Mouse (Mus musculus) kidney, embryonic 16.5 days (tissue): ENCODE data around the gene Ncam2. TPM values are rescaled to one million over a fixed set of nuclear protein-coding genes. Genes with fewer than 3 reads are reported as not detected.
"Not testable (repeated sequence)": the region's sequence is repeated elsewhere in the genome, so short reads cannot be mapped to it uniquely, and the experiment has no call there.

Experiments used
- ATAC-seq: fragments of 200-750 bp; cut with Nextera tagmentation; 2 replicates; pipeline ENCODE4 v1.8.0; 2017; ENCODE audit warnings: moderate TSS enrichment; ENCODE audit not compliant: low FRiP score, low TSS enrichment
- H3K27ac ChIP-seq: fragments of 300-500 bp; sonication (generic); 2 replicates; pipeline ENCODE4 v1.5.1; 2014; ENCODE audit warnings: low read length
- H3K27me3 ChIP-seq: fragments of 300-500 bp; sonication (generic); 2 replicates; pipeline ENCODE4 v1.6.1; 2014; ENCODE audit warnings: low read length, control low read depth, mixed read lengths; ENCODE audit not compliant: insufficient read depth
- H3K36me3 ChIP-seq: fragments of 300-500 bp; sonication (generic); 2 replicates; pipeline ENCODE4 v1.6.1; 2014; ENCODE audit warnings: low read length, control low read depth, mixed read lengths; ENCODE audit not compliant: insufficient read depth
- H3K4me1 ChIP-seq: fragments of 300-500 bp; sonication (generic); 2 replicates; pipeline ENCODE4 v1.6.1; 2014; ENCODE audit warnings: low read length, control low read depth, mixed read lengths; ENCODE audit not compliant: insufficient read depth
- H3K4me2 ChIP-seq: fragments of 300-500 bp; sonication (generic); replicated peaks from 2 replicates; pipeline ENCODE4 v1.6.1; 2014; ENCODE audit warnings: low read depth, low read length
- H3K4me3 ChIP-seq: fragments of 300-500 bp; sonication (generic); 2 replicates; pipeline ENCODE4 v1.5.1; 2014; ENCODE audit warnings: mild to moderate bottlenecking, low read length
- H3K9ac ChIP-seq: fragments of 300-500 bp; sonication (generic); replicated peaks from 2 replicates; pipeline ENCODE4 v1.6.1; 2014; ENCODE audit warnings: low read length
- H3K9me3 ChIP-seq: fragments of 300-500 bp; sonication (generic); 2 replicates; pipeline ENCODE4 v1.6.1; 2016; ENCODE audit warnings: low read length, control low read depth
- WGBS: fragments of 180-500 bp; shearing (Covaris S2); extraction: QIAGEN DNeasy Blood & Tissue Kit; methylation state at CpG from one replicate; pipeline ENCODE4 v1.1.7; 2014; 5-methylcytosine and 5-hydroxymethylcytosine counted together
- polyA plus RNA-seq: library from polyadenylated mRNA; unstranded; fragments of >200 nt; fragmentation: Nextera tagmentation; extraction: Ambion mirVana; gene quantifications from 2 replicates; pipeline ENCODE4 v1.2.1, GENCODE M21; 2015

The Ncam2 gene
- polyA plus RNA-seq, 1 experiment from 2014 or later, result 0.41 TPM

GRCm38 (mm10) chr16:81434559-81434958, 234.1 kb downstream of the Ncam2 start:
- H3K4me3 ChIP-seq, result no peak overlapping the region
- no peak for ATAC-seq

GRCm38 (mm10) chr16:81437091-81437867, 236.8 kb downstream of the Ncam2 start:
- Histone ChIP-seq H3K36me3 (no peaks in the 10 kb centered on the region), H3K4me2 (no peak overlapping the region)
- ATAC-seq, result no peak

More at GRCm38 (mm10) chr16:81434559-81434958, 234.1 kb downstream of the Ncam2 start:
- H3K4me2 ChIP-seq, result no peak overlapping the region
- H3K27me3 ChIP-seq, result no peaks in the 10 kb centered on the region
- no peak overlapping the region for H3K9ac ChIP-seq
- no peaks in the 10 kb centered on the region for H3K4me1 ChIP-seq
- H3K36me3 ChIP-seq, result no peaks in the 10 kb centered on the region
- H3K27ac ChIP-seq, result no peak overlapping the region
- H3K9me3 ChIP-seq, result no peaks in the 10 kb centered on the region
- WGBS, result 73% methylated on average over 7 of the region's 7 CpGs

GRCm38 (mm10) chr16:81437868-81438249, 237.4 kb downstream of the Ncam2 start:
- H3K4me1 ChIP-seq, result no peaks in the 10 kb centered on the region
- no peak overlapping the region for H3K4me2 ChIP-seq
- no peak overlapping the region for H3K27ac ChIP-seq
- no peaks in the 10 kb centered on the region for H3K27me3 ChIP-seq
- H3K9ac ChIP-seq, result no peak overlapping the region
- ATAC-seq, result no peak
- no peak overlapping the region for H3K4me3 ChIP-seq
- 90% methylated on average over 2 of the region's 2 CpGs for WGBS
- no peaks in the 10 kb centered on the region for H3K9me3 ChIP-seq
- H3K36me3 ChIP-seq, result no peaks in the 10 kb centered on the region

More at GRCm38 (mm10) chr16:81437091-81437867, 236.8 kb downstream of the Ncam2 start:
- 86% methylated on average over 5 of the region's 5 CpGs for WGBS
- Histone ChIP-seq H3K27me3 (no peaks in the 10 kb centered on the region), H3K9me3 (no peaks in the 10 kb centered on the region), H3K4me1 (no peaks in the 10 kb centered on the region), H3K4me3 (no peak overlapping the region), H3K27ac (no peak overlapping the region), H3K9ac (no peak overlapping the region)

- Histone ChIP-seq H3K36me3 (no peaks in the 10 kb centered on the region), H3K4me2 (no peak overlapping the region), H3K4me1 (no peaks in the 10 kb centered on the region), H3K27ac (no peak overlapping the region), H3K9me3 (no peaks in the 10 kb centered on the region), H3K9ac (no peak overlapping the region), H3K27me3 (no peaks in the 10 kb centered on the region), H3K4me3 (no peak overlapping the region)
- WGBS, result 92% methylated on average over 5 of the region's 5 CpGs
- ATAC-seq, result no peak
These were observed 250.4 kb downstream of the Ncam2 start for GRCm38 (mm10) chr16:81450851-81451250.

GRCm38 (mm10) chr16:81452988-81453387, 252.5 kb downstream of the Ncam2 start:
- Histone ChIP-seq H3K4me2 (no peak overlapping the region), H3K27ac (no peak overlapping the region), H3K36me3 (no peaks in the 10 kb centered on the region), H3K27me3 (no peaks in the 10 kb centered on the region), H3K4me1 (no peaks in the 10 kb centered on the region), H3K9me3 (no peaks in the 10 kb centered on the region), H3K4me3 (no peak overlapping the region), H3K9ac (no peak overlapping the region)
- WGBS, result 64% methylated on average over 2 of the region's 2 CpGs
- ATAC-seq, result no peak

GRCm38 (mm10) chr16:81454472-81454871, 254.0 kb downstream of the Ncam2 start:
- Histone ChIP-seq H3K4me3 (no peak overlapping the region), H3K4me1 (no peaks in the 10 kb centered on the region), H3K36me3 (no peaks in the 10 kb centered on the region), H3K9ac (no peak overlapping the region), H3K4me2 (no peak overlapping the region), H3K27me3 (no peaks in the 10 kb centered on the region), H3K27ac (no peak overlapping the region), H3K9me3 (no peaks in the 10 kb centered on the region)
- WGBS, result 95% methylated on average over 2 of the region's 2 CpGs
- ATAC-seq, result no peak

- 97% methylated on average over 2 of the region's 2 CpGs for WGBS
- not testable (repeated sequence) for ATAC-seq, H3K4me3 ChIP-seq
These were observed 262.2 kb downstream of the Ncam2 start for GRCm38 (mm10) chr16:81462731-81463130.

GRCm38 (mm10) chr16:81472925-81473324, 272.4 kb downstream of the Ncam2 start:
- no peak overlapping the region for H3K27ac ChIP-seq
- no peaks in the 10 kb centered on the region for H3K9me3 ChIP-seq
- no peak overlapping the region for H3K4me3 ChIP-seq
- H3K27me3 ChIP-seq, result no peaks in the 10 kb centered on the region
- 52% methylated on average over 1 of the region's 1 CpGs for WGBS
- no peak for ATAC-seq
- H3K4me2 ChIP-seq, result no peak overlapping the region
- no peaks in the 10 kb centered on the region for H3K36me3 ChIP-seq
- H3K9ac ChIP-seq, result no peak overlapping the region
- no peaks in the 10 kb centered on the region for H3K4me1 ChIP-seq

More at GRCm38 (mm10) chr16:81462731-81463130, 262.2 kb downstream of the Ncam2 start:
- H3K27me3 ChIP-seq, H3K9me3 ChIP-seq, H3K9ac ChIP-seq, H3K27ac ChIP-seq, H3K4me1 ChIP-seq, H3K36me3 ChIP-seq, H3K4me2 ChIP-seq: not testable (repeated sequence)

GRCm38 (mm10) chr16:81481058-81481457, 280.6 kb downstream of the Ncam2 start:
- Histone ChIP-seq H3K27me3 (no peaks in the 10 kb centered on the region), H3K4me3 (no peak overlapping the region)
- no peak for ATAC-seq

GRCm38 (mm10) chr16:81496111-81496510, 295.6 kb downstream of the Ncam2 start:
- WGBS, result 30% methylated on average over 2 of the region's 2 CpGs
- no peak for ATAC-seq
- Histone ChIP-seq H3K27me3 (no peaks in the 10 kb centered on the region), H3K9me3 (no peaks in the 10 kb centered on the region), H3K4me1 (no peaks in the 10 kb centered on the region), H3K4me2 (no peak overlapping the region), H3K4me3 (no peak overlapping the region), H3K27ac (no peak overlapping the region), H3K36me3 (no peaks in the 10 kb centered on the region), H3K9ac (no peak overlapping the region)

More at GRCm38 (mm10) chr16:81481058-81481457, 280.6 kb downstream of the Ncam2 start:
- Histone ChIP-seq H3K4me1 (no peaks in the 10 kb centered on the region), H3K27ac (no peak overlapping the region), H3K9me3 (no peaks in the 10 kb centered on the region), H3K9ac (no peak overlapping the region), H3K4me2 (no peak overlapping the region), H3K36me3 (no peaks in the 10 kb centered on the region)
